Mouse (Mus musculus) subcutaneous adipose tissue, adult 2 months (tissue): ENCODE data around the gene Rasd1. TPM values are rescaled to one million over a fixed set of nuclear protein-coding genes. Genes with fewer than 3 reads are reported as not detected.

Source experiments
- polyA plus RNA-seq: library from polyadenylated mRNA; depleted of rRNA; stranded (reverse); fragments of >200 nt; gene quantifications from 2 replicates; pipeline ENCODE4 v1.2.3, GENCODE M21; 2012; ENCODE audit warnings: low replicate concordance; rRNA removed

Gene Rasd1
- 53.5 and 78.9 TPM in 2 replicates for polyA plus RNA-seq

DNA sequence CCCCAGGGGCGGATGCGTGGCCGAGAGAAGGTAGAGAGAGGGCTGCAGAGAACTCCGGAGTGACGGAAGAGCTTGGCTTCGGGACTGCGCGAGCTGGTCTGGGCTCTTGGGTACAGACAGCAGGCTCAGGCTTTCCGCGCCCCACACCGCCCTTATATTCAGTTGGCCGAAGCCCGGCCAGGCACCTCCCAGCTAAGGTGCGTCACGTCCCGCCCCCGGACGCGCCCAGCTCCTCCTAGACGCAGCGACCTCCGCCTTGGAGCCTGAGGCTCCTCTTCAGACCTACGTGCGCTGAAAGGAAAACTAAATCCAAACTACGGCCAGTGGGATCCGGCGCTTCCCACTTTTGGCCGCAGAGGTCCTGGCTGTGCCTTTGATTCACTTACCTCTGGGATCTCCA lies at the start of gene Rasd1:
Rasd1 (minus strand) TSS at position 127 of the 400 bp plus-strand sequence.

GRCm38 (mm10) chr11:59947752-59948400 lies 16.9 kb downstream of the Rasd1 start, which contains the start of gene Med9:
Gene Med9 (plus strand): TSS chr11:59948206.

Other genes starting within 250 kb of the Rasd1 start
- 2.3 and 3.1 TPM in 2 replicates for gene Pld6, start 177.3 kb downstream of the Rasd1 start, polyA plus RNA-seq
- gene Flcn, start 154.9 kb downstream of the Rasd1 start, polyA plus RNA-seq, result 53.7 and 55.4 TPM in 2 replicates
- gene Nt5m, start 125.5 kb downstream of the Rasd1 start, polyA plus RNA-seq, result 40.0 and 45.4 TPM in 2 replicates
- gene Cops3, start 125.1 kb downstream of the Rasd1 start, polyA plus RNA-seq, result 30.1 and 38.2 TPM in 2 replicates
- gene Med9, start 16.7 kb downstream of the Rasd1 start, polyA plus RNA-seq, result 36.9 and 37.2 TPM in 2 replicates
- gene Pemt, start 81.5 kb upstream of the Rasd1 start, polyA plus RNA-seq, result 33.2 and 34.9 TPM in 2 replicates
- gene Rai1, start 140.1 kb upstream of the Rasd1 start, polyA plus RNA-seq, result 24.6 and 75.4 TPM in 2 replicates